Mouse (Mus musculus) lung, postnatal 14 days (tissue): ENCODE measurements at regions not wholly inside any gene's neighbourhood (a gene's known extent, or its start where the extent isn't known, plus 50 kb on each side); places are given as distances from the start of the nearest gene placed in this dataset.

Experiments
- DNase-seq: peaks from one replicate; pipeline ENCODE4 v3.0.0; 2021

GRCm38 (mm10) chr4:72324913-72325312, 124.2 kb upstream of the Tle1 start:
- DNase-seq, result no peak

GRCm38 (mm10) chr4:72285112-72285675, 84.5 kb upstream of the Tle1 start:
- DNase-seq, result no peak

- no peak for DNase-seq
These were observed 49.8 kb upstream of the Tle1 start for GRCm38 (mm10) chr4:72250531-72250930.
